Mouse (Mus musculus) forebrain, embryonic 13.5 days (tissue): Measurements from ENCODE around the gene Rhno1. TPM values are rescaled to one million over a fixed set of nuclear protein-coding genes. Genes with fewer than 3 reads are reported as not detected.

ENCODE experiments used
- ATAC-seq: fragments of 200-750 bp; cut with Nextera tagmentation; 2 replicates; pipeline ENCODE4 v1.8.0; 2017
- H3K27ac ChIP-seq: fragments of 300-500 bp; sonication (generic); 2 replicates; pipeline ENCODE4 v1.5.1; 2015; ENCODE audit warnings: inconsistent platforms, mild to moderate bottlenecking, moderate library complexity
- H3K27me3 ChIP-seq: fragments of 300-500 bp; sonication (generic); 2 replicates; pipeline ENCODE4 v1.6.1; 2015; ENCODE audit warnings: mild to moderate bottlenecking, inconsistent platforms
- H3K36me3 ChIP-seq: fragments of 300-500 bp; sonication (generic); 2 replicates; pipeline ENCODE4 v1.6.1; 2015; ENCODE audit warnings: mild to moderate bottlenecking, inconsistent platforms; ENCODE audit not compliant: poor library complexity, severe bottlenecking
- H3K4me1 ChIP-seq: fragments of 300-500 bp; sonication (generic); 2 replicates; pipeline ENCODE4 v1.6.1; 2015; ENCODE audit warnings: inconsistent platforms
- H3K4me2 ChIP-seq: fragments of 300-500 bp; sonication (generic); 2 replicates; pipeline ENCODE4 v1.6.1; 2015; ENCODE audit warnings: inconsistent platforms, mild to moderate bottlenecking, moderate library complexity
- H3K4me3 ChIP-seq: fragments of 300-500 bp; sonication (generic); 2 replicates; pipeline ENCODE4 v1.5.1; 2015; ENCODE audit warnings: mild to moderate bottlenecking, inconsistent platforms
- H3K9ac ChIP-seq: fragments of 300-500 bp; sonication (generic); 2 replicates; pipeline ENCODE4 v1.6.1; 2015; ENCODE audit warnings: mild to moderate bottlenecking, inconsistent platforms
- H3K9me3 ChIP-seq: fragments of 300-500 bp; sonication (generic); replicated peaks from 2 replicates; pipeline ENCODE4 v1.6.1; 2016; ENCODE audit warnings: inconsistent platforms
- WGBS: fragments of 180-500 bp; shearing (Covaris S2); methylation state at CpG from one replicate; pipeline ENCODE4 v1.1.7; 2015; 5-methylcytosine and 5-hydroxymethylcytosine counted together
- polyA plus RNA-seq: library from polyadenylated mRNA; unstranded; fragments of >200 nt; fragmentation: Nextera tagmentation; extraction: Ambion mirVana; gene quantifications from 2 replicates; pipeline ENCODE4 v1.2.1, GENCODE M21; 2015

Gene Rhno1
- polyA plus RNA-seq, result 180 TPM in 2 replicates

DNA sequence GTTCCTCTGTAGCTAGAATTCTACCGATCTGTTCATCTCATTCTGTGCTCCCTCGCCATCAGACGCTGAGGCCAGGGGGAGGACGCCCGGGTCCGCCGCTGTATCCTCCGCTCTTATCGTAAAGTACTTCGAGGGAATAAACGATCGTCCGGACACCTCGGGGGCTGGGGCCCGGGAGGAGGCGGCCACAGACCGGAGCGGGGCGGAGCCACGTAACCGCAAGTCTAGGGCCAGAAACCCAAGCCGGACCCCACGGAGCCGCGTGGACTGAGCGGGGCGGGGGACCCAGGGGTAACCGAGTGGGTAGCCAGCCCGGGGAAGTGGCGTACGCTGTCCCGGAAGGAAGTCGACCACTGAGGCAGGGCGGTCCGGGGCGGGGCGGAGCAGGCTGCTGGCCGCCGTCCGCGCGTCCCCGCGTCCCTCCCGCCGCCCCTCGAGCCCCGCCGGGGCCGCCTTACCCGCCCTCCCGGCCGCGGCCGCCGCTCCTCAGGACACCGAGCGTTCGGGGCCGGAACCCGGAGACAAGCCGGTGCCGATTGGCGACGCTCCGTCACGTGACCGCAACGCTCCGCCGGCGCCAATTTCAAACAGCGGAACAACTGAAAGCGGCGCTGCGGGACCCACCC lies at the start of gene Rhno1, which contains the start of gene Foxm1:
Gene Rhno1 (minus strand): TSS at position 531 of the 626 bp plus-strand sequence.
Gene Foxm1 (plus strand): TSS at position 587 of the 626 bp plus-strand sequence.
- peak; percentile 90 for ATAC-seq
- Histone ChIP-seq H3K27me3 (no peaks in the 10 kb centered on the region), H3K9me3 (no peaks in the 10 kb centered on the region), H3K4me3 (peak within 1 kb of the TSS; percentile 93), H3K36me3 (peaks cover 35% of the 10 kb centered on the region), H3K27ac (peak within 1 kb of the TSS; percentile 92), H3K4me1 (peaks cover 51% of the 10 kb centered on the region), H3K4me2 (peak within 1 kb of the TSS; percentile 91), H3K9ac (peak within 1 kb of the TSS; percentile 93)
- under 1% methylated on average over 63 of the region's 76 CpGs for WGBS

DNA sequence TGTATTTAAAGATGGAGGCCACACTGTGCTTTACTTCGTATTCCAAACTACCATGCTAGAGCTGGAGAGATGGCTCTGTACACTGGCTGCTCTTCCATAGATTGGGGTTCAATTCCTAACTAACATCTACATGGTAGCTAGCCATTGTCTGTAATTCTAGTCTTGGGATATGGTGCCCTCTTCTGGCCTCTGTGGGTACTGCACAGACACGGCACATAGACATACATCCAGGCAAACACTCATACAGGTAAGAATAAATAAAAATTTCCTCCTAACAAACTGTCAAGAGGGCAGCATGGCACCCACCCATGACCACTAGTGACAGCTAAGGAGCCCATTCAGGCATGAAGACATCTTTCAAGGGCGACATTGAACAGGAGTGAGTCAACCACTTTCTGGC lies 48.4 kb upstream of the Rhno1 start:
- H3K4me3 ChIP-seq, result no peak overlapping the region
- ATAC-seq, result peak; percentile 75
- H3K4me2 ChIP-seq, result no peak overlapping the region
- no peaks in the 10 kb centered on the region for H3K4me1 ChIP-seq
- 23% methylated on average over 3 of the region's 3 CpGs for WGBS
- peaks cover 87% of the 10 kb centered on the region for H3K36me3 ChIP-seq
- no peak overlapping the region for H3K27ac ChIP-seq
- H3K9me3 ChIP-seq, result no peaks in the 10 kb centered on the region
- no peak overlapping the region for H3K9ac ChIP-seq
- no peaks in the 10 kb centered on the region for H3K27me3 ChIP-seq

DNA sequence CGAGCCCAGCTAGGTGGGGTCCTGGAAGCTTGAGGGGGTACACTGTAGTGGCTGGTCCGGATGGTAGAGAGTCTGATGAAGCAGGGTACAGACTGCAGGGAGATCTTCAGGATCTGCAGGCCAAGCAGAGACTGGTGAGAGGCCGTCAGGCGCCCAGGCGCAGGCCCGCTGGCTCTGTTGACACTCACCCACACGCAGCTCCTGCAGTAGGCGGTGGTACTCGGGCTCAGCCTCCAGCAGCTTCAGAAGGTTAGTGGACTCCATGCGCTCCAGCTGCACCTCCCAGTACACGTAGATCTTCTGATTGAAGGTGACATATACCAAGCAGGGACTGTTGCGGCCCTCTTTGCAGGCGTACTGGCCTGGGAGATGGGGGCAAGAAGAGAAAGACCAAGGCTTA lies 47.6 kb upstream of the Rhno1 start:
- ATAC-seq, result no peak
- Histone ChIP-seq H3K4me3 (no peak overlapping the region), H3K27ac (no peak overlapping the region), H3K4me2 (no peak overlapping the region), H3K9ac (no peak overlapping the region), H3K4me1 (no peaks in the 10 kb centered on the region), H3K27me3 (no peaks in the 10 kb centered on the region), H3K9me3 (no peaks in the 10 kb centered on the region), H3K36me3 (peaks cover 85% of the 10 kb centered on the region)
- WGBS, result 95% methylated on average over 13 of the region's 13 CpGs

DNA sequence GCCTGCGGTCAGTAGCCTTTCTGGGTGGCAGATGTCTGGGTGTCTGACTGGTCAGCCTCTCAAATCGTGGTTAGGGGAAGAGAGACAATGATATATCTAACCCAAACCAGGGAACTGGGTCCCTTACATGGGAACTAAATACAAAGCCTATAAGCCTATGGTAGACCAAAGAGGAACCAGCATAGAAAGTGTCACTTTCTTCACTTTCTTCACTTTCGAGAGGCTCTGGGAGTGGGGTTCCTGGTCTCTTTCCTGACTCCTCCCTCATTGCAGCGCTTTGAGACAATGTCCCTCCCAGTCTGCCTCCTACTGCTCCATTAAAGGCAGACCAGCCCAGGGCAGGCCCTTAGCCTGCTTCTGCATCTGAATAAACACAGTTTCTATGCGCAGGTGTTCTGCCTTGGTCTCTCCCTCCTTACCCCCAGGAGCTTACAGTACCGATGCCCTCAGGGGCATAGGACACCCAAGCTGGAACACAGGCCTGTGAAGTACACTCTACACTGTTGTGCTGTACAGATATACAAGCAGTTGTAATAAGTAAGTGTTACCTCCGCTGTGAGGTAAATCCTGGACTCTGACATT lies 45.9 kb upstream of the Rhno1 start:
- peaks cover 77% of the 10 kb centered on the region for H3K36me3 ChIP-seq
- 92% methylated on average over 7 of the region's 7 CpGs for WGBS

DNA sequence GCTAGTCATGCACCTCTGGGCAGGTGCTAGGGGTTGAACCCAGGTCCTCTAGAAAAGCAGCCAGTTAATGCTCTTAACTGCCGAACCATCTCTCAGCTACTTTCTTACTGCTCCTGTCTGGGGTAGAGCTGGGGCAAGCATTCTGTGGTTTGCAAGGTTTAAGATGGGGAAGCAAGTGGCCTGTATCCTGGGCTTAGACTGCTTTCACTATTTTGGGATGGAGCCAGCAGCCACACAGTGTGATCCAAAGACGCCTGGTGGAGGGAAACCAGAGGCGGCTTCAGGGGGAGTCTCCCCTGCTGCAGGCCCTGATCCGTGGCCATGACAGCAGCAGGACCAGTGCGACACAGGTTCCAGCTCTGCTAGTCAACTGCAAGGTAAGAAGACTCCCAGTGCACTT lies 42.0 kb upstream of the Rhno1 start:
- H3K27ac ChIP-seq, result no peak overlapping the region
- peaks cover 5% of the 10 kb centered on the region; the same call in 1 of the 2 replicates for H3K4me1 ChIP-seq
- WGBS, result 57% methylated on average over 5 of the region's 5 CpGs
- ATAC-seq, result no peak
- no peaks in the 10 kb centered on the region for H3K9me3 ChIP-seq
- H3K4me2 ChIP-seq, result no peak overlapping the region
- H3K9ac ChIP-seq, result no peak overlapping the region
- no peaks in the 10 kb centered on the region for H3K27me3 ChIP-seq
- H3K36me3 ChIP-seq, result peaks cover 40% of the 10 kb centered on the region
- no peak overlapping the region for H3K4me3 ChIP-seq

More for the DNA sequence above, 45.9 kb upstream of the Rhno1 start:
- Histone ChIP-seq H3K27ac (no peak overlapping the region), H3K4me2 (no peak overlapping the region), H3K4me3 (no peak overlapping the region), H3K9ac (no peak overlapping the region), H3K27me3 (no peaks in the 10 kb centered on the region), H3K9me3 (no peaks in the 10 kb centered on the region), H3K4me1 (no peaks in the 10 kb centered on the region)
- no peak for ATAC-seq

DNA sequence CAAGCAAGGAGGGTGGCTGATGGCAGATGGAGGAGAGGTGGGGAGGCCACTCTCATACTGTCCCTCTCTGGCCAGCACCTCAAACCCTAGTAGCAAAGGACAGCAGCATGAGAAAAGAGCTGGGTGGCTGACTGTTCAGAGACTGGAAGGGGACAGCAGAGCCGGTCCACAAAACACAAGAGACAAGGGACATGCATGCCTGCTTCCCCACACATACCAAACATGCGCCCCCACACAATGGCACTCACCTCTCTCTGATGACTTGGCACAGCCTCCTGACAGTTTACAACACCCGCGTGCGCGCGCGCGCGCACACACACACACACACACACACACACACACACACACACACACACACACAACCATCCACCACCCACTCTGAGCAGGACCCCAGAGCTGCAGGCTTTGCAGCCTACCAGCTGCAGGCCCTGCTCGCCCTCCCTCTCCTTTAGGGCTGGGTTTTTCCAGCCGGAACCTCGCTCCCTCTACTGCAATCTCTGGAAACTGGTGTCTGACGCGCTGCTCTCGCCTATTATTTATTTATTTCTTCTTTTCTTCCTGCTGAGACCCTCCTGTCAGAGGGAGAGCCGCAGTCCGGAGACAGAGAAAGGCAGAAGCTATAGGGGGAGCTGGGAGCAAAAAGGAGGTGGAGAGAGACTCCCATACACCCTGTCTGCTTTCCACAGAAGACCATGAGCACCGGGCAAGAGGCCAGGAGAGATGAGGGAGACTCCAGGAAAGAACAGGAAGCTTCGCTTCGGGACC lies 36.9 kb upstream of the Rhno1 start:
- 26% methylated on average over 13 of the region's 21 CpGs for WGBS
- H3K36me3 ChIP-seq, result no peaks in the 10 kb centered on the region
- H3K4me2 ChIP-seq, result peak overlapping the region; percentile 37
- no peaks in the 10 kb centered on the region for H3K9me3 ChIP-seq
- peaks cover 11% of the 10 kb centered on the region; the same call in 1 of the 2 replicates for H3K4me1 ChIP-seq
- peak; percentile 80 for ATAC-seq
- H3K27ac ChIP-seq, result peak overlapping the region; percentile 4; the same call in 1 of the 2 replicates
- no peaks in the 10 kb centered on the region for H3K27me3 ChIP-seq
- H3K4me3 ChIP-seq, result peak overlapping the region; percentile 3
- peak overlapping the region; percentile 27; the same call in 1 of the 2 replicates for H3K9ac ChIP-seq

DNA sequence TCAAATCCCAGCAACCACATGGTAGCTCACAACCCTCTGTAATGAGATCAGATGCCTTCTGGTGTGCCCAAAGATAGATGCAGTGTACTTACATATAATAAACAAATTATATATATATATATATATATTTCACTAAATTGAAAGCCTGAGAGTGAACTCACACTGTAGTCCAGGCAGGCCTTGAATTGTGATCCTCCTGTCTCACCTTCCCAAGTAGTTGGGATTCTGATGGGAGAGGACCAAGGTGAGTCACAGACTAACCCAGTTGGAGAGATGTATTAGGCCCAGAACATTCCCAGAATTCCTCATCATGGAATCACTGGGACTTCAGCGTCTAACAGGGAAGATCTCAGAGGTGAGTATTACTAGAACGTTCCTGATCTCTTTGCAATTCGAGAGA lies 36.3 kb upstream of the Rhno1 start, which contains the start of gene Nrip2:
Gene Nrip2 (plus strand): TSS at position 301 of the 400 bp plus-strand sequence.
- 86% methylated on average over 3 of the region's 3 CpGs for WGBS
- peak within 1 kb of the TSS; percentile 37 for H3K4me2 ChIP-seq
- H3K27me3 ChIP-seq, result no peaks in the 10 kb centered on the region
- no peak for ATAC-seq
- H3K4me3 ChIP-seq, result peak within 1 kb of the TSS; percentile 3
- peak within 1 kb of the TSS; percentile 27; the same call in 1 of the 2 replicates for H3K9ac ChIP-seq
- H3K27ac ChIP-seq, result peak within 1 kb of the TSS; percentile 4; the same call in 1 of the 2 replicates
- no peaks in the 10 kb centered on the region for H3K9me3 ChIP-seq
- H3K4me1 ChIP-seq, result peaks cover 11% of the 10 kb centered on the region; the same call in 1 of the 2 replicates
- H3K36me3 ChIP-seq, result no peaks in the 10 kb centered on the region

DNA sequence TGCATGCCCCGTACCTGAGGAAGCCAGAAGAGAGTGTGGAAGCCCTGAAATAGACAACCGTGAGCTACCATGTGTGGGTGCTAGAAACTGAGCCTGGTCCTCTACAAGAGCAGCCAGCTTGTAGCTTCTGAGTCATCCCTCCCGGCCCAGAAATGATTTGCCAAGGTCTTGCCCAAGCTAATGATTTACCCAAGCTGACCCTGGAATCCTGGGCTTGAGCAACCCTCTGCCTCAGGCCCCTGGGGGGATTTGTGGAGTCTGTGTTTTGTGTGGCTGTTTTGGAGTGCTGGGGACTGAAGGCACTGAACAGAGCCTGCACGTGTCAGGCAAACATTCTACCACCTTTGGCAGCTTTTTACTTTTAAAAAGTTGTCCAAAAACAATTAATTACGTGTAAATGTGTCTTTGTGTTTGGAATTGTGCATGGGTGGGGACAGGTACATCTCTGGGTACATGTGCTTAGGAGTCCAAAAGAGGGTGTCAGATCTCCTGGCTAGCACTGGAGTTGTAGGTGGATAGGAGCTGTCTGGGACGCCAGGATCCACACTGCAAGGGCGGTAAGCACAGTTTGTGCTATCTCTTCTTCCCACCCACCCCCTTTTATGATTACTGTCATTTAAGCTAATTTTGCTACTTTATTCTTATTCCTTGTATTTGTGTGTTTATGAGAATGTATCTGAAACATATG lies 35.0 kb upstream of the Rhno1 start:
- Histone ChIP-seq H3K27me3 (no peaks in the 10 kb centered on the region), H3K4me1 (peaks cover 11% of the 10 kb centered on the region; the same call in 1 of the 2 replicates), H3K9ac (no peak overlapping the region), H3K4me3 (no peak overlapping the region), H3K4me2 (no peak overlapping the region), H3K9me3 (no peaks in the 10 kb centered on the region), H3K36me3 (no peaks in the 10 kb centered on the region), H3K27ac (no peak overlapping the region)
- ATAC-seq, result no peak
- 81% methylated on average over 7 of the region's 7 CpGs for WGBS

DNA sequence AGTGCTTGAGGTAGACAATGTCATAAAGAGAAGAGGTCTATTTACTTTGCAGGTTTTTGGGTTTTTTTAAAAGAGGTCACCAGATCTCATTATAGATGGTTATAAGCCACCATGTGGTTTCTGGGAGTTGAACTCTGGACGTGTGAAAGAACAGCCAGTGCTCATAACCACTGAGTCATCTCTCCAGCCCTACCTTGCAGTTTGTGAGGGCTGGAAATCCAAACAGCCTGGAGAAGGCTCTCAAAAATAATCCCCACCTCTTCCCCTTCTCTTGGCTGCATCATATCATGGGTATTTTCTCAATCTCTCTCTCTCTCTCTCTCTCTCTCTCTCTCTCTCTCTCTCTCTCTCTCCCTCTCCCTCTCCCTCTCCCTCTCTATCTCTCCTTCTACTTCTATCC lies 28.0 kb upstream of the Rhno1 start:
- Histone ChIP-seq H3K4me2 (no peak overlapping the region), H3K36me3 (no peaks in the 10 kb centered on the region), H3K9me3 (no peaks in the 10 kb centered on the region), H3K27ac (no peak overlapping the region), H3K27me3 (no peaks in the 10 kb centered on the region), H3K4me3 (no peak overlapping the region), H3K4me1 (no peaks in the 10 kb centered on the region), H3K9ac (no peak overlapping the region)
- no peak for ATAC-seq
- 62% methylated on average over 1 of the region's 1 CpGs for WGBS

DNA sequence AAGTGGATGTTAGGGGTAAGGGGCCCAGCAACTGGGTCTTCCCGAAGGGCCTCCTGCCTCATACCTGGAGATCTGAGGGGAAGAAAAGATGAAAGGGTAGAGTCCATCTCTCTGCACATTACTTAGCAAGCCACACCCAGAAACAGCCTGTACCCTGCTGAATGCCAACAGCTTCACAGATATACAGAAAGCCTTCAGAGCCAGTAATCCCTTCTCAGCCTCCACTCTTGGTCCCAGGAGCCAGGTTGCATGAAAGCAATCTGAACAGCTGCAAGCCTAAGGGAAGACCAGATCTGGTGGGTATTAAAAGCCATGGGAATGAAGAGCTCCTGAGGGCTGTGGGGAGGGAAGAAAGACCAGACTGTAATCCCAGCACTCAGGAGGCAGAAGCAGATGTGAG lies 26.5 kb upstream of the Rhno1 start:
- no peak overlapping the region for H3K9ac ChIP-seq
- no peak overlapping the region for H3K4me3 ChIP-seq
- H3K27ac ChIP-seq, result no peak overlapping the region
- no peaks in the 10 kb centered on the region for H3K36me3 ChIP-seq
- H3K4me1 ChIP-seq, result no peaks in the 10 kb centered on the region
- no peak overlapping the region for H3K4me2 ChIP-seq
- no peaks in the 10 kb centered on the region for H3K9me3 ChIP-seq
- WGBS, result 81% methylated on average over 1 of the region's 1 CpGs
- ATAC-seq, result no peak
- H3K27me3 ChIP-seq, result no peaks in the 10 kb centered on the region

DNA sequence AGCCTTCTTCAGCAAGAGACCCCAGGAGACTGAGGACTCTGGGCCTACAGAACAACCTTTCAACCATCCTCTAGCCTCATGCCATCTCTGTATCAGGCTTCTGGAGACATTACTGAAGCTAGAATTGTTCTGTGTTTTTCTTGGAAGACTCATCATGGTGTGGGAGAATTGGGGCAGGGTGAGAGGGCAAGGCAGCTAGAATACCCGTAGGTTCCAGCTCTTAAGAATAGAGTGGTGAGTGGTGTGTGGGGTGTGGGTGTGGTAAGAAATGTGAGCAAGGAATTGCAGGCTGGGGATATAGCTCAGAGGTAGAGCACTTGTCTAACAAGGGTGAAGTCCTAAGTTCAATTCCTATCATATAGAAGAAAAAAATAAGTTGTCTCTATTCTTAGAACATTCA lies 22.3 kb upstream of the Rhno1 start:
- no peak overlapping the region for H3K4me2 ChIP-seq
- WGBS, result 91% methylated on average over 1 of the region's 1 CpGs

More for the DNA sequence above, 22.3 kb upstream of the Rhno1 start:
- H3K9me3 ChIP-seq, result no peaks in the 10 kb centered on the region
- no peak overlapping the region for H3K4me3 ChIP-seq
- ATAC-seq, result no peak
- no peaks in the 10 kb centered on the region for H3K27me3 ChIP-seq
- no peaks in the 10 kb centered on the region for H3K36me3 ChIP-seq
- no peak overlapping the region for H3K27ac ChIP-seq
- H3K4me1 ChIP-seq, result no peaks in the 10 kb centered on the region
- H3K9ac ChIP-seq, result no peak overlapping the region
